Mouse (Mus musculus): ENCODE data around the gene Slc25a44.
A peak's percentile ranks its signal among the peaks of the same experiment; 100 is the strongest.
"Not testable (repeated sequence)": the region's sequence is repeated elsewhere in the genome, so short reads cannot be mapped to it uniquely, and the experiment has no call there.

The Slc25a44 gene

DNA sequence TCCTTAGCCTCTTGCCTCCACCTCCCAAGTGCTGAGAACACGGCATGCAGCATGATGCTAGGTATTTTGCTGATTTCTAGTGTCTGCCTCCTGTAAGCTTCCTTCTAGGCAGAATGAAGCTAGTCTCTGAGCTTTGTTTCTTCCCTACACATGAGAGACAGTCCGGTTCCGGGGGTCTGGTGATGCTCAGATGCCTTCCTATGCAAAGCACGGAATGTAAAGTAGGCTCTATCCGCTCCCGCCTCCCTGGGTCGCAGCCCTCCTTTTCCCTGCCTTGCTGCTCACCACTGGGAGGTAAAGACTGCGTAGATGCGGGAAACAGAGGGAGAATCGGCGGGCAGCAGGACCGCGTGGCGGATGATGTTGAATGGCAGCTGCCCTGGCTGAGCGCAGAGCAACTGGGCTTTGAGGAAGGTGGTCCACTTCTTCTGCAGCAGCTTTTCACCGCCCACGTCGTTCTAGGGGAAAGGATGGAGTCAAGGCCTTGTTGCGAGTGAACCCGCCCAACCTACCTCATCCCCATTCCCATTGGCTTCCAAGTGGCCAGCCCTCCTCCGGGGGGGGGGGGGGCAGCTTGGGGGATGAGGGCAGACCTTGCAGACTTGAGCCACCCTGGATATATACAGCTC is 24.6 kb upstream of the Slc25a44 start:
- no peak for DNase-seq

DNA sequence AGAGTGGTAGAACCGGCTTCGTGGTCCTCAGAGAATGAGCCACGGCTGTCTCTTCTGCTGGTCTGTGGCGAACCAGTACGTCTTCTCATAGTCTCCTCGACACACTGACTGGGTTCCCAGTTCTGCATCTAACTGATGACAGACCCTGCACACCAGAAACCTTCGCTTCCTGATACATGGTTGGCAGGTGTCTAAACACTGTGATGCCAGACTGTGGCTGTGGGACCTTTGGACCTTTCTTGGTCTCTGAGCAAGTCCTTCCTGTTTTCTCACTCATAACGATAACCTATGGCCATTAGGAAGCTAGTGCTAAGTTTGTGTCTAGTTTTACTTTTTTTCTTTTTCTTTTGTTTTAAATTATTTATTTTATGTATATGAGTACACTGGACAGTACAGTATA is 23.5 kb upstream of the Slc25a44 start:
- DNase-seq, result no peak

DNA sequence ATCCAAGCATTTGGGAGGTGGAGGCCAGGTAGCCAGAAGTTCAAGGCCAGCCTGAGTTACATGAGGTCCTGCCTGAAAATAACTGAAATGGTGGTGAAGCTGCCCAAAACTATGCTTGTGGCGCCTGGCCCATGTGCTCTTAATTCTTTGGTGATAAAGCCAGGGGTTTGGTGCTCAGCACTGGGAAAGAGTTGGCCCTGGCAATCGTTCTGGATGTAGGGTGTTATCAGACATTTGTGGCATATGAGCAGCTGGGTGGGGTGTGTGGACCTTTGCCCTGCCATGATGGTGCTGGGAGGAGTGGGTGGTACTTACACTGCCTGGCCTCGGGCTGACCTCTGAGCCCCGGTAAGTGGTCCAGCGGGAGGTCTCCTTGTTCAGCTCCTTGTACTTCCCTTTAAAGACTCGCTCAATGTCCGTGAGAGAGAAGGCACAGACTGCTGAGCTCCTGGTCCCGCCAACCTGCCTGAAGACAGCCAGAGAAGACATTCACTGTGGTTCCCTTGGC is 22.8 kb upstream of the Slc25a44 start:
- DNase-seq, result no peak

DNA sequence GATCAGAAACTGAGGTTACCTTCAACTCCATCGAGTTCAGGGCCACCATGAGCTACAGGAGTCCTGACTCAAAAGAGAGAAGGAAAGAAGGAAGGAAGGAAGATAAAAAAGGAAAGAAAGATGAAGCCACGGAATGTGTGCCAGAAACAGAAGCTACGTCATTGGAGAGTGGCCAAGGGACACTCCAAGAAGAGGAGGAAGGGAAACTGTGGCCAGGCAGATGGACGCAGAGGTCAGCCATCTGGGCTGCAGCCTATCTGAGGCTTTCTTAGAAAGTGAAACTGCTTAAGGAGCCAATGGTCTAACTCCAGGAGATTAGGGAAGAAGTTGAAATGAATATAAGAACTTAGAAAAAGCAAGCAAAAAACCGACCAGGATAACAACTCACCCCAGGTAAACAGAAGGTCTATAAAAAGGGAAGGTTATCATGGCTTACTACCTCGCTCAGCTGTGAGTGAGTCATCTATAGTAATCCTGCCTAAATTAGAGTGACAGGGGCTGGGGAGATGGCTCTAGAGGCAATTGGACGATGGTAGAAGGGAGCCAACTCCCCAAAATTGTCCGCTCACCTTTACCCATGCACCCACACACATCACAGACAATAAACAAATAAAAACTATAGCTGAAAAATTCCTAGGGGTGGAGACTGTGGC is 21.7 kb upstream of the Slc25a44 start:
- no peak for DNase-seq

DNA sequence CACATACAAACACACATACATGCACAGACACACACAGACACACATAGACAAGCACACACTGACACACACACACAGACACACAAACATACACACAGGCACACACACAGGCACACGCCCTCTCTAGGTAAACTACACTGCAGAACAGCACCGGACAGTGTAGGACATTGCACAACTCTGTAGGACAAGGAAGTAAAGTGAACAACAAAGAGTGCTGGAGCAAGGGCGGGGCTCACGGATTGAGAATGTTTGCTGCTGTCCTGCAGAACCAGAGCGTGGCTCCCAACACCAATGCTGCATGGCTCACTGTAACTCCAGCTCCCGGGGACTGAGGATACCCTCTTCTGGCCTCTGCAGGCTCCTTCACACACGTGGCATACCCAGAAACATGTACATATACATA is 17.9 kb upstream of the Slc25a44 start:
- DNase-seq, result no peak

DNA sequence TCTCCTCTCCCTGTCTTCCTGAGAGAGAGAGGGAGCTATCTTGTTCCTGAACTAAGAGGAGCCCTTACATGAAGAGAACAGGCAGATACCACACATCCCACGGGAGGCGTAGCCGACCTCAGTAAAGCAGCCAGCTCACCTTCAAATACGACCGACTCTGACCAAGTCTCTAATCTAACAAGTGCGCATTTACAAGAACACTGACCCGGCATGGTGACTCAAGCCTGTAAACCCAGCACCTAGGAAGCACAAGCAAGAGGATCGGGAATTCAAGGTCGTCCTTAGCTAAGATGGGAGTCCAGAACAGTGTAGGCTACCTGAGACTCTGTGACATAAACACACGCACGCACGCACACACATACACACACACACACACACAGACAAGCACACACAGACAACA is 17.5 kb upstream of the Slc25a44 start:
- DNase-seq, result no peak

DNA sequence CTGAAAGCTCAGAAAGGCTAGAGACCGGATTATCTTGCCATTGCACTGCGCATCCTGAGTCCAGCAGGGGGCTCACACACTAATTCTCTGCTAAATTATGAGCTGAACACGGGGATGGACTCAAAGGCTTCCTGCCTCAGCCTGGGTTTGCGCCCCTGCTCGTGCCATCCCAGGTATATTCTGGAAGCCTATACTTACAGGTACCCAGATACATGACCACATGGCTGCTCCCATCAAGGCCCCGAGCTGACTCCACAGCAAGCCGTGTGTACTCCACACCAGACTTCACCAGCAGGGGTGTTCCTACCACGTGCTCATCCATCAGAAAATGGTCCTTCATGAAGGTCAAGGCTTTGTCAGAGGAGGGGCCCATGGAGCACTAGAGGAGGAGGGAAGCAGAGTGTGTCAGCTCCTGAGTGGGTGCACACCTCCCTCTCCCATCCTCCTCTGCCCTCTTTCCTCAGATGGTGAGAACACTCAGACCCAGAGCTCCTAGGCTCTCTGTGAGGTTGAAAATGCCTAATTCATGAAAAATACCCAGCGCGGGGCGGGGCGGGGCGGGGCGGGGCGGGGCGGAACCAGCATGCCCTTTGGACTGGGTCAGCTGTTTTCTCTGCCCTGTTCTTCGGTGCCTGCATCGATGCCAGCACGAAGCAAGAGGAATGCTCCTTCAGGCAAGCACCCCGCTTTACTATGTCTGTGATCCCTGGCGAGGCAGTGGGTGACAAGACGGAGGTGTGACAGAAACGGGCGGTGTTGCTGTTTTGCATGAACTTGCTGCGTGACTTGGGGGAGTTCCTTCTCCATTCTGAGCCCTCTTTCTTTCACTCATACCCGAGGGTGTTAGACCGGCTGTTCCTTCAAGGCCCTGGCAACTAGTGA is 15.8 kb upstream of the Slc25a44 start:
- peak; percentile 62 for DNase-seq

DNA sequence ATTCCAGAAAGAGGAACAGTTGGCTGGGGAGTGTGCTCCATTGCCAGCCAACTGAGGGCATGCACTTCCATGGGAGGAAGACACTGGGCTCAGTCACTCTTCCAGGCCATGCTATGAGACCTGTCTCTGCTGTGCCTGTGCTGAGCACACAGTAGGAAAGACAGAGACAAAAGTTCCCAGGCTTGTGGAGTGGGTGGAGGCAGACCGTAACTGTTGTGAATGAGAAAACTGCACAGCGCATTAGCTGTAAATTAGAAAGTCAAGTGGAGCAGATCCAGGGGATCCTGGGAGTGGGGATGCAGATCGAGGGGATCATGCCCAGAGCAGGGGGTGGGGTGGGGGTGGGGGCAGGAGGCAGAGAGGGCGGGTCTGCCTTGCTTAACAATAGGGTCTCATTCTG is 14.6 kb upstream of the Slc25a44 start:
- no peak for DNase-seq

DNA sequence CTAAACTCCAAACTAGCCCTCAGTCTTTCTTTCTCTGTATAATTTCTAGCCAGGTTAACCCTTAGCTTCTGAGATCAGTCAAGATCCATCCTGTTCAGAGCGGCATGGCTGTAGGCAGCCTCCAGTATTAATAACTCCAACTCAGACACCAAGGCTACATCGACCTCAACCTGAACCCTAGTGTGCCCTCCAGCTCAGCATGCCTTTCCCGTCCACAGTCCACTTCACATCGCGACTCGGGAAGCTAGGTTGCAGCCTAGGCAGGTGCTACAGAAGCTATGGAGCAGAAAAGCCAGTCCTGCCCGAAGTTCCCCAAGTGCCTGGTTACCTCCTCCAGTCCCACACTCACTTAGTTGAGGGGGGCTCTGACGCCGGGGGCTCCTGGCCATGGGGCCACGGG is 12.5 kb upstream of the Slc25a44 start:
- DNase-seq, result no peak

DNA sequence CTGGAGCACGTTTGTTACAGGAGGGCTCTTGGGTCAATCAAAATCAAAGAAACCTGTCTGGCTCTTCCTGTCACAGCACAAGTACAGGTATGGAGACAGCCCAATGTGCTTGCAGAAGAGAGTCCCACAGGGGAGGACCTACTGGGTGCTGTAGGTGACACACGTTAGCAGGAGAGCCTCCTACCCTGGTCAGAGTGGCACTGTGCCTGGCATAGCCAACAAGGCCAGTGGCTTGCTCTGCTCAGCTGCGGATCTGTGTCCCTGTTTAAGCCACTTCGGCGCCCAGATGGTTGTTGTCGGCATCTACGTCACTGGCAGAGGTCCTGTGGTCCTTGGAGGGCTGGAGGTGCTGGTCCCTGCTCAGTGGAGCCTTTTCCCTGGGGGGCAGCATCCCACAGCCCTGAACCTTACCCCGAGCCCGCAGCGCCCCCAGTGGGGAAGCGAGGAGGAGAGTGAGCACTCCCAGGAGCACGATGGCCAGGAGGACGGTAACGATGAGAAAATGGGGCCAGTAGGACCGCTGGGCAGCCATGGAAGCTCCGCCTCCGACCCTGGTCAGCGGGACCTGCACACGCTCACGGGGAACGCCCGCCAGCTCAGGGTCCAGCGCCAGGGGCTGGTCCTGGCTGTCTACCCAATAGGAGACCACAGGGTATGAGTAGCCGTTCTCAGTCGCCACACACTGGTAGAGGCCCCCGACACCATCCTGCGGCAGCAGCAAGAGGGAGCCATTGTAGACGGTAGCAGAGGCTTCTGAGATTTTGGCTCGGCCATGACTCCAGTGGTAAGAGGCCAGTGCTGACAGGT is 11.7 kb upstream of the Slc25a44 start:
- DNase-seq, result peak; percentile 20

DNA sequence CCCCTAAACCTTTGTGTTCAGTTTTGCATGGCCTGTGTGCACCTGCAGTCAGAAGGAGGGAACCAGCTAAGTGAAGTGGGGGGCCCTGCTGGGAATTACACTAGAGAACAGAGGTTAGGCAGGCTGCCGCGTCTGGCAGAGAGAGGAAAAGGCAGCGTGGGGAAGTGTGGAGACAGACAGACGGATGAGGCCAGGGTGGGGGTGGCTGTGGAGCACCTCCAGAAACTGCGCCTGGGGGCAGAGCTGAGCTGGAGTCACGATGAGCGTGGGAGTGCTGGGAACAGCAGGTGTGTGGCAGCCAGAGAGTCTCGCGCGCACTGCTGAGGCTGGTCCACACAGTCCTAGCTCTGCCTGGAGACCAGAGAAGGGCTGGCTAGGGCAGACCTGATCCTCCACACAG is 10.6 kb upstream of the Slc25a44 start:
- DNase-seq, result no peak

DNA sequence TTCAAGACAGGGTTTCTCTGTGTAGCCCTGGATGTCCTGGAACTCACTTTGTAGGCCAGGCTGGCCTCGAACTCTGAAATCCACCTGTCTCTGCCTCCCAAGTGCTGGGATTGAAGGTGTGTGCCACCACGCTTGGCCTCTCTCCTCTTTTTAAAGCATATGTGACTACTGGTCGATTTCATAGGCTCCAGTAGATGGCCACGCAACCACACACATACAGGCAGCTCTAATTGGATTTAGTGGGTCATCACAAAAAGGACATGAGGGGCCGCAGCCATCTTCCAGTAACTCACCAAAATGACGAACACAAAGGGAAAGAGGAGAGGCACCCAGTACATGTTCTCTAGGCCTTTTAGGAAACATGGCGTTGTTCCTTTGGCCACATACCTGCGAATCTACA is 3.7 kb upstream of the Slc25a44 start:
- DNase-seq, result not testable (repeated sequence)

DNA sequence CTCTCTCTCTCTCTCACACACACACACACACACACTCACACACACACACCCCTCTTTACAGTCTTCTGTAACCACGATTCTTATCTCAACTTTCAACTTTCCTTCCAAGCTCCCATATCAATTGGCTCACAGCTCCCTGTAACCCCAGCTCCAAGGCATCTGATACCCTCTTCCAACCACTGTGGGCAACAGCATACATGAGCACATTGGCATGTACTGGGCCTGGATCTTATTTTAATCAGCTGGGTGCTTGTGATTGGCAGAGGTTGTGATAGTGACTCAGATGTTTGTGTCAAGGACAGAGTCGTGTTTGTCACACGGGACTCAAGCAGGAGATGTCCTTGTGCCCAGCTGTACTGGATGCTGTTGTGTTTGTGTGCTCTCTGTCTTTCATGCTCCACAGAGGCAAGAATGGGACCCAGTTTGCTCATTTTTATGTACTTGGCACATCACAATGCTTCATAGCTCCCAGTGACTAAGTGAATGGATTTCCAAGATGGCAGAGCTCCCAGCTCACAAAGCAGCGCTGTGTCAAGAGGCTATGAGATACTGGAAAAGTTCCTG is 2.5 kb upstream of the Slc25a44 start:
- no peak for DNase-seq

DNA sequence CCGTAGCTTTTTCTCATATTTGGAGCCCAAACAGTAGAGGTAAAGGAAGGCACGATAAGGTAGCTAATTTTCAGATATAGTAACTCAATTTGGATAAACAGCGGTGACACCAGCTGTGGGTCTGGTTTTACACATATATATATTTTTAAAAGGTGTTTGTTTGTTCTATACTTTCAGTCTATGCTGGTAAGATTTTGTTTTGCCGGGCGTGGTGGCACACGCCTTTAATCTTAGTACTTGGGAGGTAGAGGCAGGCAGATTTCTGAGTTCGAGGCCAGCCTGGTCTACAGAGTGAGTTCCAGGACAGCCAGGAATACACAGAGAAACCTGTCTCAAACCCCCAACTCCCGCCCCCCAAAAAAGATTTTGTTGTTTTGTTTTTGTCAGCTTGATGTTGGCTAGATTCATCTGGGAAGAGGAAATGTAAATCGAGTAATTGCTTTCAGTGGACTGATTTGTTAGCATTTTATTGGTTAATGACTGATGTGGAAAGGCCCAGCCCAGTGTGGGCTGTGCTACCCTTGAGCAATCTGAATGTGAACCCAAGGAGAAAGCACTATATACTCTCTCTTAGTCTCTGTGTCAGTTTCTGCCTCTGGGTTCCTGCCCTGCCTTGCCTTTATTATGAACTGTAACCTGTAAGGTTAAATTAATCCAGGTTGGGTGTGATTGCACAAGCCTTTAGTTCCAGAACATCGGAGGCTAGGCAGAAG is 925 bp upstream of the Slc25a44 start:
- DNase-seq, result no peak

DNA sequence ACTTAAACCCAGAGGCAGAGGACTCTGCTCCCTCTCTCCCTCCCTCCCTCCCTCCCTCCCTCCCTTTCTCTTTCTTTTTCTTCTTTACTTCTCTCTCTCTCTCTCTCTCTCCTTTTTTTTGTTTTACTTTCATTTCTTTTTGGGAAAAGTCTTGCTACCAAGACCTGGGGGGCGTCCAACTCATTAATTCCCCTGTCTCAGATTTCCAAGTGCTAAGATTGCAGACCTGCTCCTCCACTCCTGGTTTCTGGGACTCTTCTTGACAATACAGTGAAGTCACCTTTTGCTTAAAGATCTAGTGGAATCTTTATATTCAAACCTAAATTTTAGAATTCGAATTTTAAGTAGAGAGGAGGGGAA is 371 bp upstream of the Slc25a44 start:
- DNase-seq, result no peak

DNA sequence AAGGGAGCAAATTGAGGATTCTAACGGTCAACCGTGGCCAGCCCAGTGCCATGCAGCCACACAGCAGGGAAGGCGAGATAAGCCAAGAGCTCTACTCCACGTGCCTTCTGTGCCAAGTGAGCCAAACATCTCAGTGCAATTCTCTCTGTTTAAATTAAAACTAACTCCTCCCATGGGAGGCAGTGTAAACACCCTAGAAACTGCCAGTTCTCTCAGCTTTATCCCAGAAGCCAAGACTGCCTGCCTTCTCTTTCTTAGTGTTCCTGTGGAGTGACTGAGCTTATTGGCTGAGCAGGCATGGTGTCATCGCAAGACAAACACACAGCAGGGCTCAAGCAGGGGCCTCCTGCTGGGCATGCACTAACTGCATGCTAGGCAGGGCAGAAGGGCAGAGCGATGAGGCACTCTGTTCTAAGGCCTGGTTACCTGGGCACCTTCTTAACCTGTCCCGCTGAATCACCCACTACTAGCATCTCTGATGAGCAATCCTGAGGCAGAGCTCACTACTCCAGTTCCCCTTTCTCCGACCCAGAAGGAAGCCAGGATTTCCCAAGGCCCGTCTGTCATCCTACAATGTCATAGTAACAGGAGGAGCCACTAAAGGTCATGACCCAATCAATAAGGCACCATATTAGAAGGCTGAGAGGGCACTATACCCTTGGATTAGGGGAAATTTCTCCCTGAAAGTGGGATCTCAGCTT is 2.8 kb downstream of the Slc25a44 start:
- no peak for DNase-seq

DNA sequence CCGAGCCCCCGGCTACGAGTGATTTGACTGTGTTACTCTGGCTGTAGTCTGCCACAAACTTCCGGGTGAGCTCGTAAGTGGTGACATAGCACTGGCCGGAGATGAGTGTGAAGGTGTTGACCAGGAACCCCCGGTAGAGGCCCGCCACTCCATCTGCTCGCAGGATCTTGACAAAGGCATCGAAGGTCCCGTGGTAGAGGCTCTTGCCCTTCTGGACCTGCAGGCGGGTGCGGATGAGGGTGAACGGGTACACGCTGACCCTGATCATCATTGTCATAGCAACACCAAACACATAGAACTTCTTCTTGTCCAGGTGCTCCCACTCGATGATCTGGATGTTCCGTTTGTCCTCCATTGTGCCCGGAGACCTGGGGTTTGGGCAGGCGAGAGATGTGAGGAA is 4.2 kb downstream of the Slc25a44 start:
- no peak for DNase-seq

DNA sequence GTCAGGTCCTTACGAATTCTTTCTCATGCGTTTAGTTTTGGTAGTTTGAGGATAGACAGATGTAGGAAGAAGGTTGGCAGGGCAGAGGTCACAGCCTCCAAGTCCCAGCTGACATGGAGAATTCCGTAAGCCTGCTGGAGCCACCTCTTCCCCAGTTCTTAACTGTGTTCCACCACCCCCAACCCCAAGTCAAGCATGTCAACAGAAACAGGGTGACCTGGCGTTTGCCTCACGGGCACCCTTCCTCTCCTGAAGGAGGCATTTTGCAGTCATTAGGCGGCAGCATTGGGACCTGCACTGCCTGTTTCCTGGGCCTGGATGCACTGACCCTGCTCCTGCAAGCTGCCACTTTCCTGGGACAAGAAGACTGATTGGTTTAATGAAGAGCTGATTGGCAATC is 6.9 kb downstream of the Slc25a44 start:
- no peak for DNase-seq

DNA sequence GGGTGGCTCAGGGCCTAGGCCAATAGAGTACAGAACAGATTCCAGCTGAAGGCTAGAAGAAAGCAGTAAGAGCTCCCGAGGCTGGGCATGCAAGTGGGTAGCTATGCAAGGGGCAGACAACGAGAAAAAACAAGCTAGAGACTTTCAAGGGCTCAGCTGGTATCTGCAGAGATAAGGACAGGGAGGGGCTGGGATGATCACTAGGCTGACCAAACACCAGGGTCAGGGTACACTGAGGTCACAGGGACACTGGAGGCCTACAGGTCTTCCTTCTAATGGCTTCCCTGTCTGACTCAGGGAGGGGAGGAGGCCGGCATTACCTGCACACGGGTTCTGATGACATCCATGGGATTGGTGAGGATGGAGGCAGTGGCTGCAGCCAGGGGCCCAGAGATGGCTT is 9.3 kb downstream of the Slc25a44 start:
- no peak for DNase-seq

DNA sequence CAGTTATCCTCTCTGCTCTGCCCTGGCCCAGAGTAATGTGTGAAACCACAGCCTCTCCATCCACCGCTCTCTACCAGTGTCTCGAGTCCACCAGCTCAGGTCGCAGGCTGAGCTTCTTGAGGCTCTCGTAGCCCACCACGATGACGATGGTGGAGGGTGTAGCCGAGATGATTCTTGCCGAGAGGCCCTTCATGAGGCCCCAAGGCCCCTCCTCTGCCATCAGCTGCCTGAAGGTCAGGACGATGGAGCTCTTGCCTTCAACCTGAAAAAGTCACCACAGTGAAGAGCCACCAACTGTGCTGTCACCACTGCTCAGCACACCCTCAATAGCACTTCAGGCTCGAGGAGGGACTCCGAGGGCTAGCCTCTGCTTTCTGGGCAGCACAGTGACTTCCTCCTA is 12.3 kb downstream of the Slc25a44 start:
- no peak for DNase-seq

DNA sequence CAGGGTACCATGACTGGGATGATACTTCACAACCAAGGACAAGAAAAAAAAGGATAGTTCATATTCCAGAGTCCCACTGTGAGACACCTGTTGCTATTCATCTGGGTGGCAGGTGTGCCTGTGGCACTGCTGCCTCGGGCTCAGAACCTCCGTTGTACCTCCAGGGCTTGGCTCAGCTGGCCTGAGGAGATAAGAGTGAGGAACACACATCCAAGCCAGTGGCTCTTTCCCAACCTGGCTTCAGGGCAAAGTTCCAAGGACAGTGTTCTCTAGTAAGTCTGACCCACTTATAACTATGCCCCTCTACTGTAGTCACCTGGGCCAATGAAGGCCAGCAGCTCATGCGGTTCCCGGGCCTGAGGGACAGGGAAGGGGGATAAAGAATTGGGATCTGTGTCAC is 13.3 kb downstream of the Slc25a44 start:
- DNase-seq, result no peak

DNA sequence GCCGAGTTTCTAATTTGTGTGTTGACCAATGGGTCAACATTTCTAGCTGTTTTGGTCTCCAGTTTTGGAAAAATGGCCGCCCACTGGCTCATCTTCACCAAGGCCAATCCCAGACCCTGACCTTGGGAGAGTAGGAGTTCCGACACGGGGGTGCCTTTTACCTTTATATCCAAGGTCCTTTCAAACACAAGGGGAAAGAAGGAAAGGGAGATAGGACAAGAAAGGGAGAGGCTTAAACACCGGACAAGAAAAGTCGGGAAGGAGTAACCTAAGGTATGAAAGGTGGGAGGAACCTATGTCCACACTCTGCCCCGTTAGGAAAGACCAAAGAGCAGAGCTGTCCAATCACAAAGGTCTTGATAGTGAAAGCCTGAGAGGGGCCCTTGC is 14.3 kb downstream of the Slc25a44 start:
- no peak for DNase-seq

All from thymus, postnatal 25 days (tissue).